Mouse (Mus musculus): ENCODE results near the gene Rab37.

Gene Rab37

GRCm38 (mm10) chr11:115086213-115086612 is 5.0 kb upstream of the Rab37 start:
- DNase-seq (ENCODE audit: low spot score) = no peak

GRCm38 (mm10) chr11:115089853-115090252 is 1.4 kb upstream of the Rab37 start:
- no peak for DNase-seq (ENCODE audit: low spot score)

GRCm38 (mm10) chr11:115092140-115092539 is 909 bp downstream of the Rab37 start:
- no peak for DNase-seq (ENCODE audit: low spot score)

GRCm38 (mm10) chr11:115098203-115098932 is 7.1 kb downstream of the Rab37 start:
- DNase-seq (ENCODE audit: low spot score) = no peak

- DNase-seq (ENCODE audit: low spot score) = no peak
Measured at GRCm38 (mm10) chr11:115099241-115099840, 8.1 kb downstream of the Rab37 start.

DNA sequence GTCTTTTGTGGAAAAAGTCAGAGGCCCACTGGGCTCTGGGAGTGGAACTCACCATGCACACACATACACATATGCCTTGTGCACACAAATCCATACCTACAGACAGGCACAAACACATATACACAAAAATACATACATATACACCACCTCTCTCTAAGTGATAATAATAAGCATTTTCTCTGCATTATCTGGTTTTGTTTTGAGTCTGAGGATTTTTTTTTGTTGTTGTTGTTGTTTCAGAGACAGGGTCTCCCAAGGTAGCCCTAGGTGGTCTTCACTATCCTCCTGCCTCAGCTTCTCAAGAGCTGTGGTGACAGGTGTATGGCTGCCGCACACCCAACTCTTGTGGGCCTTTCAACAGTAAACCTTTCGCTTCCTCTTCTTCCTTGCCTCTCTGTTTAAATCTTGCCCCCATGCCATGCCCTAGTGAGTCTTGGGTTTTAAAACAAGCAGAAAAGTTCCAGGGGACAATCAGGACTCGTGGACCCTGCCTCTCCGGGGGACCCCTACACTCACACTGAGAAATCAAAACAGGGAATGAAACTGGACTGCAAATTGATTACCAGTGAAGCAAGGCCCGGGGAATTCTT is 8.9 kb downstream of the Rab37 start:
- DNase-seq (ENCODE audit: low spot score) = no peak

DNA sequence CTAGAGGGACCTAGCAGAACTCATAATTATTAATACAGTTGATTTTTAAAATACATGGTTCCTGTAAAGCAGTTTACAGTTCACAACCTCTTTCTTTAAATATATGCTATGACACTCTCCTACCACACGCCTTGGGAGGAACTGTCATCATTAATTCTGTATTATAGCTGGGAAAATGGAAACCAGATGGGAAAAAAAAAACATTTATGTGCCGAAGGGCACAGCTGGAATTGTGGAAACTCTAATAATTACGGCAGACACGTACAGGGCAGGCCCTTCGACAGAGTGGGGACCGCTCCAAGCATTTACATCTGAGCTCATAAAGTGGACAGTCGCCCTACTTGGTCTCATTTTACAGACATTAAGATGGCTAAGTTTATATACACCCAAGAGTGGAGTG is 9.5 kb downstream of the Rab37 start:
- no peak for DNase-seq (ENCODE audit: low spot score)

GRCm38 (mm10) chr11:115101615-115102051 is 10.4 kb downstream of the Rab37 start:
- DNase-seq (ENCODE audit: low spot score) = no peak

DNA sequence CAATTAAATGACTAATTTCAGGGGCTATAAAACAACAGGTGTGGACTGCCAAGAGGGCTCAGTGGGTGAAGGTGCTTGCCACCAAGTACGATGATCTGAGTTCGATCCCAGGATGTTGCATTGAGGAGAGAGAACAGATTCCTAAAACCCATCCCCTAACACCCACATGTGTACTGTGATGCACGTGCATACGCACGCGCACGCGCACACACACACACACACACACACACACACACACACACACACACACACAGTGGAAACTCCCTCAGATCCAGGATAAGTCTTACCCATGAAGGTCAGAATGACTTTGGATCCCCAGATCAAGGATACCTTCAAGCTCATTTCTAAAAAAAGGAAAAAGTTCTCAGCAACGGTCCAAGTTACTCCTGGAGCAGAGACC is 10.9 kb downstream of the Rab37 start:
- no peak for DNase-seq (ENCODE audit: low spot score)

- DNase-seq (ENCODE audit: low spot score) = no peak
Measured at GRCm38 (mm10) chr11:115103470-115104413, 12.5 kb downstream of the Rab37 start.

GRCm38 (mm10) chr11:115104769-115105563 is 13.7 kb downstream of the Rab37 start:
- no peak for DNase-seq (ENCODE audit: low spot score)

- DNase-seq (ENCODE audit: low spot score) = no peak
Measured at GRCm38 (mm10) chr11:115106638-115107037, 15.4 kb downstream of the Rab37 start.

DNA sequence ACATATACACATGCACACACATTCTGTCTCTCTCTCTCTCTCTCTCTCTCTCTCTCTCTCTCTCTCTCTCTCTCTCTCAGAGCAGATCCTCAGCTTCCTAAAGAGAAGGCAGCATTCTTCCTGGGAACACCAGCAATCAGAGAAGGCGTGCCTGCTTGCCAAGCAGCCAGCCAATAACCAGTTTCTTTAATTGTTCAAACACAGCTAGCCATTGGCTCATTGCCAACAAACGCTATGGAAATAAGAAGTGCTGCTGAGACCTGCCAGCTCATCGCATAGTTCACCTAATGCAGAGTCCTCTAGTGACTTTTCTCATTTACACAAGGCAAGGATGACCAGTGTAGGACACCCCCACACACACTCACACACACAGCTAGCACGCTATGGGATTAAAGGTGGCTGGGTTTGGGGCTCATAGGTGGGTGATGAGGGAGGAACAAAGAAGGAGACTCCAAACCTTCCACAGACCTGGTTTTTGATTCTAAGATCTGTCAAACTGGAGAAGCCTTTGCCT is 16.2 kb downstream of the Rab37 start:
- no peak for DNase-seq (ENCODE audit: low spot score)

DNA sequence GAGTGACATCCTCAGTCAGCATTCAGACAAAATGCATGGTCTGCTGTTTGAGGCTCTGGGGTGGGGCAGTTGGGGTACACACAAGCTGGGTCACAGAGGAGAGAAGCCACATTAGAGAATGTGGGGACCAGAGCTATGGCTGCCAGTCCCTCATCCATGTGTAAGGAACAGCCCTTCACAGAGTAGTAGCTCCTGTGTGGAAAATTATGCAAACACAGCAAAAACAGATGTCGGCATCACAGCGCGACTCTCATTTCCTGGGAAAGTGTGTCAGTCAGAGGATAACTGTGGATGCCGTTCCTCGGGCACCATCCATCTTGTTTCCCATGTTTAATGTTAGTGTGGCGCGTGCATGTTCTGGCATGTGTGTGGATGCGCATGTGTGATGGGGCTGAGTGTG is 16.9 kb downstream of the Rab37 start:
- no peak for DNase-seq (ENCODE audit: low spot score)

- no peak for DNase-seq (ENCODE audit: low spot score)
Measured at GRCm38 (mm10) chr11:115110271-115110670, 19.0 kb downstream of the Rab37 start.

- no peak for DNase-seq (ENCODE audit: low spot score)
Measured at GRCm38 (mm10) chr11:115112196-115112595, 21.0 kb downstream of the Rab37 start.

DNA sequence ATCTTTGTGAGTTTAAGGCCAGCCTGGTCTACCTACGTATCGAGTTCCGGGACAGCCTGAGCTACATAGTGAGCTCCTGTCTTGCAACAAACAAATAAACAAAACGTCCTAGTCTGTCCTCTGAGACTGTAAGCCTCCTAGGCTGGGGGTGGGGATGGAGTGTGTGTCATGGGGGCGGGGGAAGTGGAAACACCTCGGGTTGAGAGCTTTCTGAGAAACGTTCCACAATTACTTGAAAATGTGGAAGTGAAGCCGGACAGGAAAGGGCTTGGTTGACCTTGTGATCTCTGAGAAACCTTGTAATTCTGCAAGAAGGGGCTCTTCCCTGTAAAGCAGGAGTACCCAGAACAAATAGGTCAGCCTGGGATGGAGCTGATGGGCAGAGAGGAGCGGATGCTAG is 28.2 kb downstream of the Rab37 start:
- no peak for DNase-seq (ENCODE audit: low spot score)

DNA sequence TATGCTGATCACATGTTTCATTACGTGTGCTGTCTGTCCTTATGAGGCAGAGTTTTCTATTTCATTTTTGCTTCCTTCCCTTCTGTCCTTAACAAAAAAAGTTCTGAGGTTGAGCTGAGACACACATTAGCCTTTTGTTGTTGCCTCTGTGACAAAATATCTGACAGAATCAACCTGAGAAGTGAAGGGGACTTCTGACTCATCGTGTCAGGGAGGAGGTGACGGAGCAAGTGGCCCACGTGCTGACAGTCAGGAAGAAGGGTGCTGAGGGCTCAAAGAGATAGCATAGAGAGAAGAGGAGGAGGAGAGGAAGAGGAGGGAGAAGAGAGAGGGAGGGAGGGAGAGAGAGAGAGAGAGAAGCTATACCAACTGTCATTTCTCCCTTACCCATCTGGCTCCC is 37.3 kb downstream of the Rab37 start:
- DNase-seq (ENCODE audit: low spot score) = no peak

DNA sequence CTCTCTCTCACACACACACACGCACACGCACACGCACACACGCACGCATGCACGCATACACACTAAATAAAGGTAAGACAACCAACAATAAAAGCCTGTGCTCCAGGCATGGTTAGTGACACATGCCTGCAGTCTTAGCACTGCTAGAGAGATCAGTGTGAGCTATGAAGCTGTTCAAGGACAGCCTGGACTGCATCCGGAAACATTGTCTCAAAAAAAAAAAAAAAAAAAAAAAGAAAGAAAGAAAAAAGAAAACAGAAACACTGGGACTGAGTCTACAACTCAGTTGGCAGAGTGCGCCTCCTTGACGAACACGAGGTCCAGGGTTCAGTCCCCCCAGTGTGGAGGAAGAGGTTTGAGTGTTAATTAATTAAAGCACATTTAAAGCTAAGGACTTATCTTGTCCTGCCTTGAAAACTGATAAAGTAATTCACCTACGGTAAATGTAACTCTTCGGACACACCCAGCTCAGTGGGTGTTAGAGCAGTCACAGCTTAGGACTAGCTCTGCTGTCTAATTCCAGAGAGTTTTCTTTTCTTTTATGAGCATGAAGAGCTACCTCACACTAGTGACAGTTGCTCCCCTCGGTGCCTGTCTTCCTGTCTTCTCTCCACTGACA is 38.4 kb downstream of the Rab37 start:
- no peak for DNase-seq (ENCODE audit: low spot score)

DNA sequence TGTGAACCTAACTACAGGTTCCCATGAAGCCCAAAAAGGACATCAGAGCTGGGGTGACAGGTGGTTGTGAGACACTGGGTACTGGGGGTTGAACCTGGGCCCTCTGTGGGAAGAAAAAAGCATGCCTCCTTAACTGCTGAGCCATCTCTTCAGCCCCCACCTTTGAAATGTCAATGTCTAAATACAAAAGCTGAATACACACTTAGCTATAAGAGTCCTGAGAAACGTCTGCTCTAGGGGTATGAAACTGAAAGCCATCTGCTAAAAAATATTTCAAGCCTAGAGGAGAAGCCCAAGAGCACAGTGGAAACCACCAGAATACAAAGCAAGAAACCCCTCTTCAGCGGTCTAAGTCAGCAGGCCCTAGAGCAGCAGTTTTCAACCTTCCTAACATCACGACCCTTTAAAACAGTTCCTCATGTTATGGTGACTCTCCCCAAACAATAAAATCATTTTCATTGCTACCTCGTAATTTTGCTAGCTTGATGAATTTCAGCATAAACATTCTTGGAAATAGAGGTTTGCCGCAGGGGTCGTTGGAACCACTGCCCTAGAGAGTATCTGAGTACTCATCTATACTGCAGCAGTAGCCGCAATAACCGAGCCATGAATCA is 40.6 kb downstream of the Rab37 start:
- no peak for DNase-seq (ENCODE audit: low spot score)

Data from urinary bladder, postnatal 14 days (tissue).